Mouse (Mus musculus): ENCODE results near the gene Dtnb. TPM values are rescaled to one million over a fixed set of nuclear protein-coding genes. Genes with fewer than 3 reads are reported as not detected.

Gene Dtnb
- polyA plus RNA-seq, 1 experiment from 2014 or later = 31.5 TPM

GRCm38 (mm10) chr12:3574670-3575069 is 2.5 kb downstream of the Dtnb start:
- no peak overlapping the region for H3K27ac ChIP-seq (replicated peaks)
- H3K4me1 ChIP-seq = peaks cover 21% of the 10 kb centered on the region
- H3K9me3 ChIP-seq = no peaks in the 10 kb centered on the region
- no peak for ATAC-seq (replicated peaks)
- no peaks in the 10 kb centered on the region for H3K36me3 ChIP-seq
- no peak overlapping the region for H3K4me3 ChIP-seq
- 88% methylated on average over 4 of the region's 4 CpGs for WGBS
- no peak overlapping the region for H3K4me2 ChIP-seq (replicated peaks)
- H3K27me3 ChIP-seq = no peaks in the 10 kb centered on the region
- no peak overlapping the region for H3K9ac ChIP-seq (replicated peaks)

GRCm38 (mm10) chr12:3579958-3580530 is 7.9 kb downstream of the Dtnb start:
- Histone ChIP-seq H3K36me3 (no peaks in the 10 kb centered on the region), H3K4me2 (replicated peaks) (no peak overlapping the region), H3K9me3 (no peaks in the 10 kb centered on the region), H3K9ac (replicated peaks) (no peak overlapping the region), H3K4me3 (no peak overlapping the region), H3K27me3 (no peaks in the 10 kb centered on the region), H3K27ac (replicated peaks) (no peak overlapping the region), H3K4me1 (0 out of 2 replicates have a peak, but pooled peaks cover 5% of the 10 kb centered on the region)
- 87% methylated on average over 2 of the region's 2 CpGs for WGBS
- no peak for ATAC-seq (replicated peaks)

GRCm38 (mm10) chr12:3582604-3583003 is 10.4 kb downstream of the Dtnb start:
- no peak overlapping the region for H3K4me3 ChIP-seq
- ATAC-seq (replicated peaks) = no peak
- no peaks in the 10 kb centered on the region for H3K9me3 ChIP-seq
- 95% methylated on average over 4 of the region's 4 CpGs for WGBS
- no peak overlapping the region for H3K27ac ChIP-seq (replicated peaks)
- no peaks in the 10 kb centered on the region for H3K36me3 ChIP-seq
- no peaks in the 10 kb centered on the region for H3K27me3 ChIP-seq
- no peak overlapping the region for H3K4me2 ChIP-seq (replicated peaks)
- no peak overlapping the region for H3K9ac ChIP-seq (replicated peaks)
- H3K4me1 ChIP-seq = no peaks in the 10 kb centered on the region

- WGBS = 76% methylated on average over 4 of the region's 4 CpGs
- Histone ChIP-seq H3K36me3 (no peaks in the 10 kb centered on the region), H3K27ac (replicated peaks) (no peak overlapping the region), H3K4me2 (replicated peaks) (no peak overlapping the region), H3K4me3 (no peak overlapping the region), H3K9ac (replicated peaks) (no peak overlapping the region), H3K9me3 (no peaks in the 10 kb centered on the region), H3K4me1 (no peaks in the 10 kb centered on the region), H3K27me3 (no peaks in the 10 kb centered on the region)
- ATAC-seq (replicated peaks) = no peak
Observed at GRCm38 (mm10) chr12:3585525-3585924, 13.3 kb downstream of the Dtnb start.

- Histone ChIP-seq H3K4me1 (no peaks in the 10 kb centered on the region), H3K9me3 (no peaks in the 10 kb centered on the region), H3K9ac (replicated peaks) (no peak overlapping the region), H3K4me3 (no peak overlapping the region), H3K4me2 (replicated peaks) (no peak overlapping the region), H3K27me3 (no peaks in the 10 kb centered on the region), H3K36me3 (no peaks in the 10 kb centered on the region), H3K27ac (replicated peaks) (no peak overlapping the region)
- WGBS = 93% methylated on average over 1 of the region's 1 CpGs
- ATAC-seq (replicated peaks) = no peak
Observed at GRCm38 (mm10) chr12:3587010-3587409, 14.8 kb downstream of the Dtnb start.

- H3K27ac ChIP-seq (replicated peaks) = no peak overlapping the region
- no peaks in the 10 kb centered on the region for H3K4me1 ChIP-seq
- ATAC-seq (replicated peaks) = no peak
- WGBS = 96% methylated on average over 9 of the region's 9 CpGs
- H3K4me2 ChIP-seq (replicated peaks) = no peak overlapping the region
- H3K27me3 ChIP-seq = no peaks in the 10 kb centered on the region
- H3K9me3 ChIP-seq = no peaks in the 10 kb centered on the region
- 0 out of 2 replicates have a peak, but pooled peaks cover 4% of the 10 kb centered on the region for H3K36me3 ChIP-seq
- H3K9ac ChIP-seq (replicated peaks) = no peak overlapping the region
- no peak overlapping the region for H3K4me3 ChIP-seq
Observed at GRCm38 (mm10) chr12:3590039-3590438, 17.9 kb downstream of the Dtnb start.

GRCm38 (mm10) chr12:3591595-3591994 is 19.4 kb downstream of the Dtnb start:
- no peaks in the 10 kb centered on the region for H3K9me3 ChIP-seq
- H3K27ac ChIP-seq (replicated peaks) = no peak overlapping the region
- peaks cover 5% of the 10 kb centered on the region; the same call in 1 of the 2 replicates for H3K36me3 ChIP-seq
- no peak overlapping the region for H3K9ac ChIP-seq (replicated peaks)
- no peak for ATAC-seq (replicated peaks)
- H3K27me3 ChIP-seq = no peaks in the 10 kb centered on the region
- 83% methylated on average over 10 of the region's 10 CpGs for WGBS
- no peaks in the 10 kb centered on the region for H3K4me1 ChIP-seq
- H3K4me2 ChIP-seq (replicated peaks) = no peak overlapping the region
- no peak overlapping the region for H3K4me3 ChIP-seq

GRCm38 (mm10) chr12:3602786-3603185 is 30.6 kb downstream of the Dtnb start:
- no peak overlapping the region for H3K9ac ChIP-seq (replicated peaks)
- H3K36me3 ChIP-seq = no peaks in the 10 kb centered on the region
- H3K4me3 ChIP-seq = no peak overlapping the region
- no peaks in the 10 kb centered on the region for H3K9me3 ChIP-seq
- H3K27ac ChIP-seq (replicated peaks) = no peak overlapping the region
- no peaks in the 10 kb centered on the region for H3K4me1 ChIP-seq
- 96% methylated on average over 4 of the region's 4 CpGs for WGBS
- no peak for ATAC-seq (replicated peaks)
- no peak overlapping the region for H3K4me2 ChIP-seq (replicated peaks)
- no peaks in the 10 kb centered on the region for H3K27me3 ChIP-seq

- H3K27me3 ChIP-seq = no peaks in the 10 kb centered on the region
Observed at GRCm38 (mm10) chr12:3606202-3606601, 34.0 kb downstream of the Dtnb start.

GRCm38 (mm10) chr12:3609747-3610146 is 37.6 kb downstream of the Dtnb start:
- Histone ChIP-seq H3K9me3 (no peaks in the 10 kb centered on the region), H3K27me3 (no peaks in the 10 kb centered on the region)
- no peak for ATAC-seq (replicated peaks)

More at GRCm38 (mm10) chr12:3606202-3606601, 34.0 kb downstream of the Dtnb start:
- Histone ChIP-seq H3K9ac (replicated peaks) (no peak overlapping the region), H3K4me2 (replicated peaks) (no peak overlapping the region), H3K9me3 (no peaks in the 10 kb centered on the region), H3K4me1 (no peaks in the 10 kb centered on the region), H3K27ac (replicated peaks) (no peak overlapping the region), H3K36me3 (no peaks in the 10 kb centered on the region), H3K4me3 (no peak overlapping the region)
- ATAC-seq (replicated peaks) = no peak
- WGBS = 75% methylated on average over 7 of the region's 7 CpGs

GRCm38 (mm10) chr12:3611871-3612270 is 39.7 kb downstream of the Dtnb start:
- no peak overlapping the region for H3K9ac ChIP-seq (replicated peaks)
- H3K9me3 ChIP-seq = no peaks in the 10 kb centered on the region
- no peaks in the 10 kb centered on the region for H3K36me3 ChIP-seq
- H3K27ac ChIP-seq (replicated peaks) = no peak overlapping the region
- no peaks in the 10 kb centered on the region for H3K4me1 ChIP-seq
- WGBS = 88% methylated on average over 7 of the region's 7 CpGs
- H3K4me3 ChIP-seq = no peak overlapping the region
- no peaks in the 10 kb centered on the region for H3K27me3 ChIP-seq
- H3K4me2 ChIP-seq (replicated peaks) = no peak overlapping the region
- no peak for ATAC-seq (replicated peaks)

More at GRCm38 (mm10) chr12:3609747-3610146, 37.6 kb downstream of the Dtnb start:
- H3K4me1 ChIP-seq = no peaks in the 10 kb centered on the region
- H3K4me3 ChIP-seq = no peak overlapping the region
- no peak overlapping the region for H3K4me2 ChIP-seq (replicated peaks)
- H3K9ac ChIP-seq (replicated peaks) = no peak overlapping the region
- H3K27ac ChIP-seq (replicated peaks) = no peak overlapping the region
- H3K36me3 ChIP-seq = no peaks in the 10 kb centered on the region

- WGBS = 95% methylated on average over 8 of the region's 8 CpGs
- H3K27ac ChIP-seq (replicated peaks) = no peak overlapping the region
- no peaks in the 10 kb centered on the region for H3K4me1 ChIP-seq
- ATAC-seq (replicated peaks) = no peak
- no peaks in the 10 kb centered on the region for H3K27me3 ChIP-seq
- no peaks in the 10 kb centered on the region for H3K36me3 ChIP-seq
- no peak overlapping the region for H3K4me2 ChIP-seq (replicated peaks)
- no peak overlapping the region for H3K4me3 ChIP-seq
- no peaks in the 10 kb centered on the region for H3K9me3 ChIP-seq
- no peak overlapping the region for H3K9ac ChIP-seq (replicated peaks)
Observed at GRCm38 (mm10) chr12:3615041-3615440, 42.9 kb downstream of the Dtnb start.
